Mouse (Mus musculus) left cerebral cortex, postnatal 25 days (tissue): ENCODE data around the gene Myl6b. TPM values are rescaled to one million over a fixed set of nuclear protein-coding genes. Genes with fewer than 3 reads are reported as not detected.
"Not testable (repeated sequence)": the region's sequence is repeated elsewhere in the genome, so short reads cannot be mapped to it uniquely, and the experiment has no call there.

ENCODE experiments used
- DNase-seq, 2 experiments: peaks; one replicate each; pipeline ENCODE4 v3.0.0; 2022; ENCODE audit warnings: low spot score in 2 of 2, mixed read lengths in 1 of 2
- intact Hi-C: fragments of 180-260 bp; cut with DNase I; formaldehyde crosslinking; loops from one replicate; pipeline ENCODE4 v1.15.1; 2025
- total RNA-seq, 2 experiments: library from RNA; stranded (reverse); gene quantifications; 2 replicates each; pipeline ENCODE4 v1.2.3; 2021

Gene Myl6b
- total RNA-seq, 2 experiments from 2014 or later, result 22.9 to 24.0 TPM

DNA sequence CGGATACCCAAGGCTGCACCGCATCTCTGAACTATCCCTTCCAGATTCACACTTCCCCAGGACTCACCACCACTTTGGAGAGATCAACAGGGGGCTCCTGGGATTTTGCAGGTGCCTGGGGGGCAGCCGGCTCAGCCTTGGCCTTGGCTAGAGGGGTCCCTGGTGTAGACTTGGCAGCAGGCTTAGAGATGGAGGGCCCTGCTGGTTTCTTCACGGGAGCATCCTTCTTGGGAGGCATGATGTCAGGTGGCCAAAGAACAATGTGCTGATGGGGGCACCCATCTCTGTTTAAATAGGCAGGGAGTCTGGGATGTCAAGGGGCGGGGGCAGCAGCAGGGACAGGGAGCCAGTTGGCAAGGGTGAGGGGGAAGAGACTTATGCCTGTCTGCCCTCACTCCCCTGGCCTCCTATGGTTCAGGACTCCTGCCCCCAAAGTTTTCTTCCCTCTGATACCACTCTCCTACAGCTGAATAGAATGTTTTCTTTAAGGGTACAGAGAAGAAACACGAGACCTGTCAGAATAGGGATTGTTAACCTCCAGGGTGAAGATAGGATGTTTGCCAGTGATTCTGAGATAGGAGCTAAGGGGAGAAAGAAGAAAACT, 1.2 kb downstream of the Myl6b start:
- DNase-seq, result no peak
- intact Hi-C loops, result no loop called here

DNA sequence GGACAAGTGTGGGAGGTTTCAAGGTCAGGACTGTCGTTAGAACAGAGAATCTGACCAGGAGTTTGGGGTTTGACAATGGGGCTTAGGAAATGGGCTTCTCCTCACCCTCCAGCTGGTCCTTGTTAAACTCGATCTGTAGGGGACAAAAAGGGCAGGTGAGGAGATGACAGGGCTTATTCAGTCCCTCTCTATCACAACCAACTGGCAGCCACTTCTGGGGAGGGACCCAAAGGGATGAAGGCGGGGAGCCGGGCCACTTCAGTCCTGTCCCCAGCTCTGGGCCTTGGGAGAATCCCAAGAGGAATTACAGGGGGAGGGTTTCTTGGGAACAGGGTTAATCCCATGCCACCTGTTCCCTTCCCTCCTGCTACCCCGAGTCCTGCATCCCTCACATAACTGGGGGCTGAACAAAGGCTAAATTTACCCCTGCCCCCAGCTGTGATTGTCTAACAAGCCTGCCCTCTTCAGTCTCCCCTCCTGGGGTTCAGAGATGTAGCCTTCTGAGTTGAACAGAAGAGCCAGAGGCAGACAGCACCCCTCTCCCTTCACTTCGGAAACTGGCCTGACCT, 1.9 kb downstream of the Myl6b start:
- intact Hi-C loops, result no loop called here
- DNase-seq, result no peak

GRCm38 (mm10) chr10:128495903-128496302, 2.6 kb downstream of the Myl6b start:
- intact Hi-C loops, result loop anchor here (2.0 kb wide), 1 partner anchor 51 kb away; the partner anchor contains the start of gene Zc3h10

DNA sequence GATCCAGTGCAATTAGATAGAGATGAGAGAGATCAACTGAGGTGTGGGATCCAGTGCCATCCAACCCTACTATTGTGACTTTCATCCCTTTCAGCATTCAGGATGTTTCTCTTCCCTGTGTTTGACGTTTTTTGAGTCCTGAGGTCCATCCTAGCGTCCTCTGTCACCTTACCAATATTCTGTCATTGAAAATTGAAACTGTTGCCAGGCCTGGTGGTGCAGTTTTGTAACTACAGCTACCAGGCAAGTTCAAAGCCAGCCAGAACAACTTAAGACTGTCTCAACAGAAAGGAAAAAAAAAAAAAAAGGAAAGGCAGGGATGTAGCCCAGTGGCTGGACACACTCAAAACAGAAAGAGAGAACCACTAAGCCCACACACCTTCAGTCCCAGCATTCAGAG, 3.2 kb downstream of the Myl6b start:
- no peak for DNase-seq
- intact Hi-C loops, result loop anchor here (2.0 kb wide), 1 partner anchor 52 kb away; the partner anchor contains the start of gene Zc3h10

More at GRCm38 (mm10) chr10:128495903-128496302, 2.6 kb downstream of the Myl6b start:
- no peak for DNase-seq

- intact Hi-C loops, result loop anchor here (2.0 kb wide), 1 partner anchor 52 kb away; the partner anchor contains the start of gene Zc3h10
- peak in 1 of 2 experiments; percentile 13 for DNase-seq
Observed at GRCm38 (mm10) chr10:128494667-128495245, 3.7 kb downstream of the Myl6b start.

DNA sequence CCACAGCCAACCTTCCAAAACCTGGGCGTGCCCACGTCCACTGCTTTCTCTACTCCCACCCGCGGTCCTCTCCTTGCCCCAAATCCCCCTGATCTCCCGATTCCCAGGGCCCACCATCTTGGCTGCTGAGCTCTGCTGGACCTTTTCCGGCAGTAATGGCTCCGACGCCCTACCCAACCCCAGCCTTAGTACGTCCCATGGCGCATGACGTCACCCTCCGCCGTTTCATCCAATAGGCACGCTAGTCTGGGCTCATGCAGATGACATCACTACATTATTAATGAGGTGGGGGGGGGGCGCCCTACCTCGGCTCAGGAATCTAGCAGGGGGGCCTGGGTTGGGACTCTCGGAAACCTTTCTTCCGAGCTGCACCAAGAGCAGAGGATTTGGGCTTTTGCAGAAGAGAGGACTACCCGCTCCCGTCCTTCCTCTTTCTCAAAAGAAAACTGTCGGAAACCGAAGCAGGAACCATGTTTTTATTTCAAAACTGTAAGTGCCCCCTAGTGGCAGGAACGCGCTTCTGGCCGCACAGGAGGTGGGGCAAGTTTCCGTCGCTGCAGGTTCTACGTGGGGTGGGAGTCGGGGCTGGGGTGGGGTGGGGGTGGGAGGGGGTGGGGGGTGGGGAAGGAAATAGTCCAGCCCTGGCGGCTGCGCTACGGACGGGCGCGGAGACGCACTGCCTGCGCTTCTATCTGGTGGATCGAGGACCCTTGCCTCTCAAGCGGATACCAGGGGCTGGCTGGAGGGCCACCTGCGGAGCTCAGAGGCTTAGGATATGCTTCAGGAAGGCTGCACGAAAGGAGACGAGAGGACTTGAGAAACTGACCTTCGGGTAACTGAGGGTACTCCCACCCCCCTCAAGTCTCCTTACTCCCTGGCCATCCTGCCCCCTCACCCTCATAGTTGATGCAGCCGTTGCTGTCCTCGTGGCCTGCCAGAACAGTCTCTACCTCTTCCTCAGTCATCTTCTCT, 4.5 kb downstream of the Myl6b start, which contains the start of gene Myl6:
Gene Myl6, minus strand, starts transcription at position 451 of the 972 bp plus-strand sequence.
- intact Hi-C loops, result loop anchor here (2.0 kb wide), 1 partner anchor 53 kb away; the partner anchor contains the start of gene Zc3h10

GRCm38 (mm10) chr10:128493319-128493694, 5.2 kb downstream of the Myl6b start:
- no peak for DNase-seq
- intact Hi-C loops, result no loop called here

More for the DNA sequence above, 4.5 kb downstream of the Myl6b start, which contains the start of gene Myl6:
- DNase-seq, result peak; percentile 98 to 99

DNA sequence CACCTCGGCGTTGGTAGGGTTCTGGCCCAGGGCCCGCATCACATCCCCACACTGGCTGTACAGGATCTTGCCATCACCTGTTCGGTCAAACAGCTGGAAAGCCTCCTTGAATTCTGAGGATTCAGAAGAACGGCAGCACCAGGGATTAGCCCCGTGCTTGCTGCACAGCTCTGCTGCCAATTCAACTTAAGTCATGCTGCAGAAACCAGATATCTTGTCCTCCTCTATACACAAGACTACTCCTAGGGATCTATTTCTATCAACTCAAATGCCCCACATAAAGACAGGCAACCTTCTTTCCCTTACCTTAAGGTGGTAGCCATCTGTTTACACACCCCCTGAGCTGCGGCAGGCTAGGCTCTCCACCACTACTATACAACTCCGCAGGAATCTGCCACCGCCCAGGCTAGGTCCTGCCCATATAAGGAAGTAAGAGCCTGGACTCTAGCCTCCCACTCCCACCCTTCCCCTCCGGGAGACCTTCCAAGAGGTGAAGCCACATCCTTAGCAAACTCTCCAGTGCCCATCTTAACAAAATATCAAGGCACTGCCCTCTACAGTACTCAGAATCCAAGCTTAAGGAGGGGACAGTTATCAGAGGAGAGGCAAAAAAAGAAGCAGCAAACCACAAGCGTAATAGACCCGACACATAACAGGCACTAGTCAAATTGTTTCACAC, 5.7 kb downstream of the Myl6b start:
- peak; percentile 59 to 83 for DNase-seq
- intact Hi-C loops, result no loop called here

DNA sequence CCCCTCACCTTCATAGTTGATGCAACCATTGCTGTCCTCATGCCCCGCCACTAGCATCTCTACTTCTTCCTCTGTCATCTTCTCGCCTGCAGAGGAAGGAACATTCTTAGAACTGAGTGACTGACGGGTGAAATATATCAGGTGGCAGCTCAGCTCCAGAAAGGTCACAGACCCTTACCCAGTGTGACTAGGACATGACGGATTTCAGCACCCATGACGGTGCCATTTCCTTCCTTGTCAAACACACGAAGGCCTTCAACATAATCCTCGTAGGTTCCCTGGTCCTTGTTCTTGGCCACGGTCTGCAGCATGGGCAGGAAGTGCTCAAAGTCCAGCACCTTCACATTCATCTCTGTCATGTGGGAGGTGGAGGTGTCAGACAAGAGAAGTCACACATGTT, 6.4 kb downstream of the Myl6b start:
- DNase-seq, intact Hi-C loops: not testable (repeated sequence)

DNA sequence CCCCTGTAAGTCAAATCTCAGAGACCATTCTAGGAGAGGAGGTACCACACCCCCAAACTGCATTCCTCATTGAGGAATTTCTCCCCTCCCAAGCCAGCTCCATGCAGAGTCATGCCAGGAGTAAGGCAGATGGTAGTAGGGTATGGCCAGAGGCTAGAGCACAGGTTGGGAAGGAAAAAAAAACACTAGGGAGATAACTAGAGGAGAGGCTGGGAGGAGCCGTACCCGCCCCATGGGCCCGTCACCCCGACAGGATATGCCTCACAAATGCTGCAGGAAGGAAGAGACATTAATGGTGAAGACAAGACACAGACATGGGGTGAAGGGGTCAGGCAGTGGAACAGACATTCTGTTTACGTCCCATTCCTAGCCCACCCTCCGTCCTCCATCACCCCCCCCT, 7.0 kb downstream of the Myl6b start:
- intact Hi-C loops, result no loop called here
- DNase-seq, result peak; percentile 13 to 20

GRCm38 (mm10) chr10:128490912-128491311, 7.6 kb downstream of the Myl6b start:
- DNase-seq, result peak in 1 of 2 experiments; percentile 16
- intact Hi-C loops, result no loop called here

DNA sequence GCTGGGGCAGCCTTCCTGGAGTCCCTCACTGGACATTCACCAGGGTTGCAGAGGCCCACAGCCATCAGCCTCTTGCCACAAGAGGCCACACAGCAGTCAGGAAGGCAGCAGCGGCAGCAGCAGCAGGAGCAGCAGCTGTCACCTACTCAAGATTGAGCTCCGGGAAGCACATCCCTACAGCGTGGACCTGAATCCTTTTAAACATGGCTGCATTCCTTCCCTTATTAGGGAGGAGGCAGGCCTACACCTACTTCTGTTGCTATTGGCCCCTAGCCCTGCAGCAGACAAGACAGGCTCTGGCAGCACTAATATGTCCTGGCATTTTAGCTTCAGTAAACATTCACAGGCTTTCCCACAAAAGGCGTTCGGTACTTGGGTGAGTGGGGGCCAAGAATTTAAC, 8.3 kb downstream of the Myl6b start:
- intact Hi-C loops, result no loop called here
- peak; percentile 28 to 37 for DNase-seq

GRCm38 (mm10) chr10:128489785-128490184, 8.7 kb downstream of the Myl6b start:
- intact Hi-C loops, result no loop called here
- no peak for DNase-seq

DNA sequence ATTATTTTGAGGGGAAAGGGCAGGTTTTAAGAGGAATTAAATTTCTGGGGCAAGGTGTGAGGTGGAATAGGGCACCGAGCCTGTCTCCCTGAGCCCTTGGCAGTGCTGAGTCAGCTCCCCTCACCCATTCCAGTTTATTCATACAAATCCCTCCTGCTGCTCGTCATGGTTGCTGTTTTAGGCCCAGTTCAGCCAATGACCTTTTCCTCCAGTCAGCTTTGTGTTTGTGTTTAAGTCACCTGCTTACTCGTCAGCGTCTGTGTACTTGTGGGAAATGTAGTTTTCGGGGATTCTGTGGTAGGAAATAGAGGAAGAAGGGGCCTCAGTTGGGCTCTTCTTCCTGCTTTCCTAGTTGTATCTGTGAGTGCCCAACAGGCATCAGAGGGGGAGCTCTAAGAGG, 9.1 kb downstream of the Myl6b start:
- intact Hi-C loops, result no loop called here
- peak; percentile 16 to 30 for DNase-seq

DNA sequence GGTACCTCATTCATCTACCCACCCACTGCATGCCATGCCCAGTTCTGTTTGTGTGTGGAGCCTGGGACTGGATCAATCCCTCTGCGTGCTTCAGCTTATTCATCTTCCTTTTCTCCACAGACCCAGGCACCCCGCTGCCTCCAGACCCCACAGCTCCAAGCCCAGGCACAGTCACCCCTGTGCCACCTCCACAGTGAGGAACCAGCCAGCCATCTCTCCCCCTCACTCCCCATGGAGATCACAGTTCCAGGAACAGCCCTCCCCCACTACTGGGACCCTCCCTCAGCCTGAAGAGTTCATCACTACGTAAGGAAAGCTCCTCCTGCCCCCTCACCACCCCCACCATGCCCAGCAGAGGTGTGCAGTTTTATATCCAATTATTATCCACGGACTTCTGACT, 9.7 kb downstream of the Myl6b start:
- no peak for DNase-seq
- intact Hi-C loops, result no loop called here

GRCm38 (mm10) chr10:128487861-128488712, 10.4 kb downstream of the Myl6b start:
- DNase-seq, result no peak
- intact Hi-C loops, result no loop called here

DNA sequence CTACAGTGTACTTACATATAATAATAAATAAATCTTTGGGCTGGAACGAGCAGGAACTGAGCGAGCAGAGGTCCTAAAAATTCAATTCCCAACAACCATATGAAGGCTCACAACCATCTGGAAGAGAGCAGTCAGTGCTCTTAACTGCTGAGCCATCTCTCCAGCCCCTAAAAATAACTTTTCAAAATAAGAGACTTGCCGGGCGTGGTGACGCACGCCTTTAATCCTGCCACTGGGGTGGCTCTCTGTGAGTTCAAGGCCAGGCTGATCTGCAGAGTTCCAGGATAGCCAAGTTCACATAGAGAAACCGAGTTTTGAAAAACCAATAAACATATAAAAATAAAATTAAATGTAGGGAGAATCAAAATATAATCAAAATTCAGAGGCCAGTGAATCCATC, 12.1 kb downstream of the Myl6b start:
- intact Hi-C loops, result no loop called here

DNA sequence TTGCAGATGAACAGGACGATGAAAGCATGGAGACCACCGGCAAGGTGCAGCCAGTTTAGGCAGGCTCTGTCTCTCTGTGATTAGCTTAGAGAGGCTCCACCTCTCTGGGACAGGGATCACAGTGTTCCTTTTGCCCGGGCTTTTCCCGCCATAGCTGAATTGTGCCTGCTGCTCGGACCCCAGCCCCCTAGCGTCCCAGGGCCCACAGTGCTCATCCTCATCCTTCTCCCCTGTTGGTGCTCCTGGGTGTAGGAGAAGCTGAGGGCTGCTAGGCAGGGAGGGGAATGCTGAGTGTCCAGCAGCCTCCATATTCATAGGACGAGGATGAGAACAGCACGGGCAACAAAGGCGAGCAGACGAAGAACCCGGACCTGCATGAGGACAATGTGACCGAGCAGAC, 24.1 kb downstream of the Myl6b start:
- no peak for DNase-seq
- intact Hi-C loops, result no loop called here

More for the DNA sequence above, 12.1 kb downstream of the Myl6b start:
- no peak for DNase-seq
